Mouse (Mus musculus) heart, embryonic 12.5 days (tissue): ENCODE measurements at regions not wholly inside any gene's neighbourhood (a gene's known extent, or its start where the extent isn't known, plus 50 kb on each side); places are given as distances from the start of the nearest gene placed in this dataset.

Experiments
- ATAC-seq: fragments of 200-750 bp; cut with Nextera tagmentation; 2 replicates; pipeline ENCODE4 v1.8.0; 2017; ENCODE audit warnings: moderate TSS enrichment, moderate library complexity; ENCODE audit not compliant: insufficient number of reproducible peaks, low FRiP score
- H3K27ac ChIP-seq: fragments of 300-500 bp; sonication (generic); 2 replicates; pipeline ENCODE4 v1.5.1; 2016; ENCODE audit warnings: mild to moderate bottlenecking, moderate library complexity; ENCODE audit not compliant: poor library complexity, severe bottlenecking
- H3K27me3 ChIP-seq: fragments of 300-500 bp; sonication (generic); replicated peaks from 2 replicates; pipeline ENCODE4 v1.6.1; 2016; ENCODE audit warnings: mild to moderate bottlenecking, moderate library complexity
- H3K36me3 ChIP-seq: fragments of 300-500 bp; sonication (generic); 2 replicates; pipeline ENCODE4 v1.6.1; 2016; ENCODE audit warnings: mild to moderate bottlenecking, moderate library complexity
- H3K4me1 ChIP-seq: fragments of 300-500 bp; sonication (generic); replicated peaks from 2 replicates; pipeline ENCODE4 v1.6.1; 2016; ENCODE audit warnings: mild to moderate bottlenecking
- H3K4me2 ChIP-seq: fragments of 300-500 bp; sonication (generic); 2 replicates; pipeline ENCODE4 v1.6.1; 2016; ENCODE audit warnings: mild to moderate bottlenecking, moderate library complexity
- H3K4me3 ChIP-seq: fragments of 300-500 bp; sonication (generic); 2 replicates; pipeline ENCODE4 v1.5.1; 2016; ENCODE audit warnings: mild to moderate bottlenecking
- H3K9ac ChIP-seq: fragments of 300-500 bp; sonication (generic); 2 replicates; pipeline ENCODE4 v1.6.1; 2016; ENCODE audit warnings: mild to moderate bottlenecking, moderate library complexity
- H3K9me3 ChIP-seq: fragments of 300-500 bp; sonication (generic); replicated peaks from 2 replicates; pipeline ENCODE4 v1.6.1; 2016; ENCODE audit warnings: mild to moderate bottlenecking, moderate library complexity
- WGBS: fragments of 180-500 bp; shearing (Covaris S2); methylation state at CpG from one replicate; pipeline ENCODE4 v1.1.7; 2016; 5-methylcytosine and 5-hydroxymethylcytosine counted together

DNA sequence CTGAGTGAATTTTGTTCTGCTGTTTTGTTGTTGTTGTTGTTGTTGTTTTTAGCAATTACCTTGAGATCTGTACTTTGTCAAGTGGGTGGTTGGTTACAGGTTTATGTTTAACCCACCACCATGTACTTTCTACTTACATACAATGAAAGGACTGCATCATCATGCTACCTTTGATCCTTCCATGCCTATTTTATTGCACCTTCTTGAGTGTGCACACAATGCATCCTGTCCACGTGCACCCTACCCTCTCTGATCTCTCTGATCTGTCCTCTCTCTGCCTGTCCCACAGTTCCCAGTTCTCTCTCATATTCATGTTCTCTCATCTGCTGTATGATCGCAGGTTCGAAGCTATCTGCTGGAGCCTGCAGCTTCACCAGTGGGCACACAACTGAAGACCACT lies 59.9 kb upstream of the Gas1 start:
- 87% methylated on average over 3 of the region's 3 CpGs for WGBS
- H3K9me3 ChIP-seq, result no peaks in the 10 kb centered on the region; the same call in 1 of the 2 replicates
- peaks cover 4% of the 10 kb centered on the region; the same call in 1 of the 2 replicates for H3K4me1 ChIP-seq
- H3K4me3 ChIP-seq, result no peak overlapping the region
- no peaks in the 10 kb centered on the region for H3K27me3 ChIP-seq
- no peak for ATAC-seq
- H3K9ac ChIP-seq, result no peak overlapping the region
- no peak overlapping the region for H3K27ac ChIP-seq
- no peak overlapping the region for H3K4me2 ChIP-seq
- H3K36me3 ChIP-seq, result no peaks in the 10 kb centered on the region

DNA sequence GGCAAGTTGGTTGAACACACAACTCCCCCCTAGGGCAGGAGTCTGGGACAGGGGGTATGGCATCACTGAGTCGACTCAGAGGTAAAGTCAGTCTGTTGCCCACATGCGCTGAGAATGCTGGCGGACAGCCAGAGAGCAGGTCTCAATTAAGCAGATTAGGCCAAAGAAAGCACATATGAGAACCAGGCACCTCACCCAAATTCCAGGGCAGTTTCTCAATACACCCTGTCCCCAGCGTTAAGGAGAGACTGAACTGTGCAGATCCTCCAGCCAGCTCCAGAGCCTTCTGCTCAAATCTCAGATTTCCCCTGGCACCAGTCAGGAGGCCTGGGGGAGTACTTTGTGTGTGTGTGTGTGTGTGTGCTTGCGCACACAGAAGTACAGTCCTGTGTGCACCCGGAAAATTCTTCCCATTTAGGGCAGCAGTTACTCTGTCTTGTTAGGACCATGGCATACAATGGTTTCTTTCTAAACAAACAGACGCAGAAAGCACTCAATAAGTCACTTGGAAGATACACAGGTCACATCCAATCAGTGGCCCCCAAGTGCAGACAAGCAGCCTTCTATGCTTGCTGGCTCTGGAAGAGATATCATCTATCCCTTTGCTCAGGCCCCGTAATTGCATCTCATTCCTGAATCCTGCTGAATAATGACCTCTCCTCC lies 65.4 kb upstream of the Gas1 start:
- peak overlapping the region; percentile 32; the same call in 1 of the 2 replicates for H3K27ac ChIP-seq
- H3K4me1 ChIP-seq, result peaks cover 12% of the 10 kb centered on the region; the same call in 1 of the 2 replicates
- WGBS, result 43% methylated on average over 8 of the region's 8 CpGs
- no peaks in the 10 kb centered on the region for H3K36me3 ChIP-seq
- no peak overlapping the region for H3K4me2 ChIP-seq
- no peaks in the 10 kb centered on the region for H3K27me3 ChIP-seq
- ATAC-seq, result no peak
- no peaks in the 10 kb centered on the region; the same call in 1 of the 2 replicates for H3K9me3 ChIP-seq
- no peak overlapping the region for H3K9ac ChIP-seq
- no peak overlapping the region for H3K4me3 ChIP-seq

DNA sequence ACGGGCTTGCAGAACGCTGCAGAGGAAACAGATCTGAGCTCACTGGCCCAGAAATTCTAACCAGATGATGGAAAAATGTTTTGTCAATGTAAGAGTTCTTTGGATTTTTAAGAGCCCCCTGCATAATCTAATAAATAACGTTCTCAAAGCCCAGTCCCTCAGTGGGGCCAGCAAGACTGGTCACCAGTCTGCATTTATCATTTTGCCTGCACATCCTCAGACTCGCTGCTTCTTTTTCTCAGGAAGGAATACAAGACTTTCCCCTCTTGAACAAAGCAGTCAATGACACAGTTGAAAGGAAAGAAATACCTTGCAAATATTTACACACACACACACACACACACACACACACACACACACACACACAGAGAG lies 65.9 kb upstream of the Gas1 start:
- no peak overlapping the region for H3K4me2 ChIP-seq

DNA sequence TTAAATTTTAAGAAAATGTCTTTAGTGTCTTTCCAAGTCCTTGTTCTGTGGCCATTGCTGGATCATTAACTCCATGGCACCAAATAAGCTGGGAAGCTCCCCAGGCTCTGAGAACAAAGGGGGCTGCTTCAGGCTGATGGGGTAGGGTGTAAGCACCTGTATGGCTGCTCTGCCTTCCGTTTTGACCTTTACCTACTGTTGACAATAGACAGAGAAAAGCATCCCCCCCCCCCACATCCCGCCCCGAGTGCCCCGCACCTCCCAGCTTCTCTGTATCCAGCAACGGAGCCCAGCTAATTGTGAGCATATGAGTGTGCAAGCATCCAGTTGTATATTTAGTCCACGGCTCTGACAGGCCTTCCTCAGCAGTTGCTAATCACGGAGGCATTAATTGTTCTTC lies 78.0 kb upstream of the Gas1 start:
- Histone ChIP-seq H3K4me2 (no peak overlapping the region), H3K4me3 (no peak overlapping the region), H3K9ac (no peak overlapping the region), H3K36me3 (no peaks in the 10 kb centered on the region), H3K27me3 (no peaks in the 10 kb centered on the region), H3K4me1 (peaks cover 12% of the 10 kb centered on the region), H3K27ac (no peak overlapping the region), H3K9me3 (no peaks in the 10 kb centered on the region)
- no peak for ATAC-seq
- 60% methylated on average over 7 of the region's 7 CpGs for WGBS

More for the DNA sequence above, 65.9 kb upstream of the Gas1 start:
- Histone ChIP-seq H3K9ac (no peak overlapping the region), H3K27ac (peak overlapping the region; percentile 32; the same call in 1 of the 2 replicates), H3K27me3 (no peaks in the 10 kb centered on the region), H3K9me3 (no peaks in the 10 kb centered on the region; the same call in 1 of the 2 replicates), H3K4me1 (peaks cover 12% of the 10 kb centered on the region; the same call in 1 of the 2 replicates), H3K36me3 (no peaks in the 10 kb centered on the region), H3K4me3 (no peak overlapping the region)
- 57% methylated on average over 4 of the region's 4 CpGs for WGBS
- no peak for ATAC-seq

DNA sequence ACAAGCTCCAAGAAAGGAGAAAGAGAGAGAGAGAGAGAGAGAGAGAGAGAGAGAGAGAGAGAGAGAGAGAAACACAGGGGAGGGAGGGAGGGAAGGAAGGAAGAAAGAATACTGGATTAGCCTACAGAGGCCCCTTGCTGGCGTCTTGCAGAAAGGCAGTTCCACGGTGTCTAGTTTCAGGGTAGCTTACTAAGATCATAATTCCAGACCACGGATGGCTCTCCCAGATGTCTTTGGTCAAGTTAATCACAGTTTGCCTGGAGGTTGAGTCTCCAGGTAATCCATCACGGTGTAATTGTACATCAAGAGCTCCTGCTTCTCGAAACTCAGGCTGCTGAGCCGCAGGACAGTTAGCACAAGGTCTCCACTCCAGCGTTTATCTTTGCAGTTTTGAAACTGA lies 78.5 kb upstream of the Gas1 start:
- H3K9ac ChIP-seq, result no peak overlapping the region
- WGBS, result 53% methylated on average over 7 of the region's 7 CpGs
- no peak overlapping the region for H3K4me3 ChIP-seq
- H3K9me3 ChIP-seq, result no peaks in the 10 kb centered on the region
- H3K27ac ChIP-seq, result no peak overlapping the region
- no peak overlapping the region for H3K4me2 ChIP-seq
- H3K36me3 ChIP-seq, result no peaks in the 10 kb centered on the region
- peaks cover 12% of the 10 kb centered on the region for H3K4me1 ChIP-seq
- no peaks in the 10 kb centered on the region for H3K27me3 ChIP-seq
- no peak for ATAC-seq

DNA sequence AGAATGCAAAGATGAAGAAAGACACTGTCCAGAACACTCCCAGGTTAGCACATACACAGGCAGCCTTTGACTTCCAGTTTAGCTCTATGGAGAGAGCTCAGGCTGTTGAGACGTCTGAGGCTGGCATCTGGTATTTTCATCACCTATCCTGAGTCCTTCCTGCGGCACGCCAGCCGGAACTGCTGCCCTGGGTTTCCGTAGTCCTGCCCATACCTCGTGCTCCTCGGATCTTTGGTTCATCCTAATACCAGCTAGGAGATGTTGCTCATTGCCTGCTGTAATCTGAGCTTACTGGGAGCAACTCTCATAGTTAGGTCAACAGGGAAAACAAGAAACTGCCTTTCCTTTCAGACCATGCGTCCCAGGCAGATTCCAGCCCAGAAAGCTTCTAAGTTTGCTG lies 79.8 kb upstream of the Gas1 start:
- no peaks in the 10 kb centered on the region for H3K9me3 ChIP-seq
- WGBS, result 15% methylated on average over 8 of the region's 8 CpGs
- H3K36me3 ChIP-seq, result no peaks in the 10 kb centered on the region
- no peaks in the 10 kb centered on the region for H3K27me3 ChIP-seq
- no peak overlapping the region for H3K4me3 ChIP-seq
- H3K4me1 ChIP-seq, result peaks cover 12% of the 10 kb centered on the region
- H3K9ac ChIP-seq, result no peak overlapping the region
- ATAC-seq, result no peak
- no peak overlapping the region for H3K4me2 ChIP-seq
- no peak overlapping the region for H3K27ac ChIP-seq

DNA sequence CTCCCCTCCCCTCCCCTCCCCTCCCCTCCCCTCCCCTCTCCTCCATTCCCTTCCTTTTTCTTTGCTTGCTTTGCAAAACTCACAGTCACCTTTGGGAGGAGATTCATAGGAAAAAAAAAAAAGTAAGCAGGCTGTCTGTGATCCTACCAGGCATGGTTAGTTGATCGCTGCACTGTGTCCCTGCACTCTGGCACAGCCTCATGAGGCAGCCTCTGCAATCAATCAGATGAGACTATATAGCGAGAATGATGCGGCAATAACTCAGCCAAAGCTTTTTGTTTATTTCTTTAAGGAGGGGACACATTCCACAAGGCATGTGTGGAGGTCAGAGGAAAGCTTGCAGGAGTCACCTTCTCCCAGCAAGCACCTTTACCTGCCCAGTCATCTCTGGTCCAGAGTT lies 80.7 kb upstream of the Gas1 start:
- no peak overlapping the region for H3K27ac ChIP-seq
- ATAC-seq, result no peak

DNA sequence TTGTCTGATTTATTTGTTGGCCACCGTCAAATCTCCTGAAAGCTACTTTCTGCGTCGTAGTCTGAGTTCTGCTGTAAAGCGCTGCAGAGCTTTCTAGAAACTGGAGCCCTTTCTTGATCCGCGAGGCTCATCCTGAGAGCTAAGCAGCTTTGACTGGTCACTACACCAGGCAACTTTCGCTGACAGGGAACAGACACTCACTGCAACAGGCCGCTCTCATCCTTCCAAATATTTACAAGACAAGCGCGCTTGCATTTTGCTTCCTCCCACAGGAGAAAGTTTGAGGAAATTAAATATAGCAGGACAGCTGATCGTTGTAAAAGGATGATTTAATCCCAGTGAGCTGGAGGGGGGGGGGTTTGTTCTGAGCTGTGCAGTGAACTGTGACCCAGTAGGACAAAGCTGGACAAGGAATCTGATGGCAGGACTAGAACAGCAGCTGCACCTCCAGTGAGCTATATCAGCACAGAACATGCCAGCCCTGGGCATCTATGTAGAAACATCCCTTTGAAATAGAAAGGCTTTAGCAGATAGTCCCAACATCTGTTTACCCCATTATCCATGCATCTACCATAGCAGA lies 85.4 kb upstream of the Gas1 start:
- no peak for ATAC-seq
- Histone ChIP-seq H3K4me2 (no peak overlapping the region), H3K4me1 (0 out of 2 replicates have a peak, but pooled peaks cover 2% of the 10 kb centered on the region), H3K9ac (no peak overlapping the region), H3K9me3 (0 out of 2 replicates have a peak, but pooled peaks cover 2% of the 10 kb centered on the region), H3K27ac (no peak overlapping the region), H3K36me3 (no peaks in the 10 kb centered on the region), H3K4me3 (no peak overlapping the region), H3K27me3 (no peaks in the 10 kb centered on the region)
- WGBS, result 76% methylated on average over 11 of the region's 11 CpGs

More for the DNA sequence above, 80.7 kb upstream of the Gas1 start:
- H3K9me3 ChIP-seq, result no peaks in the 10 kb centered on the region
- H3K9ac ChIP-seq, result no peak overlapping the region
- H3K36me3 ChIP-seq, result no peaks in the 10 kb centered on the region
- H3K4me1 ChIP-seq, result peaks cover 12% of the 10 kb centered on the region
- H3K4me3 ChIP-seq, result no peak overlapping the region
- WGBS, result 77% methylated on average over 3 of the region's 3 CpGs
- H3K4me2 ChIP-seq, result no peak overlapping the region
- no peaks in the 10 kb centered on the region for H3K27me3 ChIP-seq

DNA sequence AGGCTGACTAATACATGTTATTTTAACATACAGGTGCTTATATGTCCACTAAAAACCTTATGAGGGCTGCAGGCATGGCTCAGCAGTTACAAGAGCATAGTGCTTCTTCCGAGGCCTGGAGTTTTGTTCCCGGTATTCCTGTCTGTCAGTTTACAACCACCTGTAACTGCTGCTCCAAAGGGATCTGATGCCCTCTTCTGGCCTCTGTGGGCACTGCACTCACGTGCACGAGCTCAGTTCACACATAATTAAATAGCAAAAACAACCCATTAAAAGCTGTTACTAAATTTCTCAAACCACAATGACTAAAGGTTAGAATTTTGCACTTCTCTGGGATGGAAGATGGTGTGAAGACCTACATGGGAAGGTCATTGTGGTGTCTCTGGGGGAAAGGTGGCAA lies 87.3 kb upstream of the Gas1 start:
- Histone ChIP-seq H3K36me3 (no peaks in the 10 kb centered on the region), H3K9ac (no peak overlapping the region), H3K4me2 (no peak overlapping the region), H3K4me3 (no peak overlapping the region), H3K9me3 (0 out of 2 replicates have a peak, but pooled peaks cover 2% of the 10 kb centered on the region), H3K4me1 (peaks cover 6% of the 10 kb centered on the region; the same call in 1 of the 2 replicates), H3K27me3 (no peaks in the 10 kb centered on the region), H3K27ac (no peak overlapping the region)
- no peak for ATAC-seq
- 84% methylated on average over 4 of the region's 4 CpGs for WGBS

DNA sequence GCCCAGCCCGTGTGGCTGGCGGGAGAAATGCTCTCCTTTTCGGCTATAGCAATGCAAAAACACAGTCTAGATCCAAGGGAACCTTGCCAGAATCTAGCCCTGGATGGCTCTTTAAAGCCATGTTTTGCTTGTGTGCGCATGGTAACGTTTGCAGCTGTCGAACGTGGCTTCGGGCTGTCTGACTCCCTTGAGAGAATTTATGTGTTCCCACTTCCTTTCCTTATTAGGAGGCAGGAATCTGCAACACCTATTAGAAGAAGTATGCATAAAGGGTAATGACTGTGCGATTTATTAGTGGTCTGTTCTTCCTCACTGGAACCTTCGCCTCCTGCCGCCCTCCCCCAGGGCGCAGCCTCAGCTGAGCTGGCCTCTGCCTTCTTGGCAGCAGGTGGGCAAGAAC lies 90.4 kb upstream of the Gas1 start:
- no peak for ATAC-seq

DNA sequence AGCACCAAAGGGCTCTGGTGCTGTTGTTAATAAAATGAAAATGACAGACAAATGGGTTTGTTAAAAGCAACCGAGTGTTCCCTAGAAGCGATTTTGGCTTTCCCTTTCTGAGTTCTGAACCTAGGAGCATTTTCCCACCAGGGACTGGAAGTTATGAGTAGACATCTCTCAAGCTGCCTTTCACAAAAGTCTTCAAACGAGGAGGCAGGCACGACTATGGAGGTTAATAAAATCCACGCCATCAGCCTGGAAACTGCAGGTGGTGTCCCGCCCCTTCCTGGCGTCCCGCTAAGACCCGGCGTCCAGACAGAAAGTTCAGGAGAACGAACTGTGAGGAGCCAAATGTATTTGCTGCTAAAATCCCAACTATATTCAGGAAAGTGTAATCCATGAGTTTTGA lies 91.1 kb upstream of the Gas1 start:
- H3K27ac ChIP-seq, result no peak overlapping the region
- 87% methylated on average over 11 of the region's 11 CpGs for WGBS
- peaks cover 6% of the 10 kb centered on the region; the same call in 1 of the 2 replicates for H3K4me1 ChIP-seq
- H3K9me3 ChIP-seq, result 0 out of 2 replicates have a peak, but pooled peaks cover 2% of the 10 kb centered on the region
- H3K4me2 ChIP-seq, result no peak overlapping the region
- H3K36me3 ChIP-seq, result no peaks in the 10 kb centered on the region
- H3K4me3 ChIP-seq, result no peak overlapping the region
- no peak overlapping the region for H3K9ac ChIP-seq
- H3K27me3 ChIP-seq, result no peaks in the 10 kb centered on the region
- no peak for ATAC-seq

More for the DNA sequence above, 90.4 kb upstream of the Gas1 start:
- Histone ChIP-seq H3K9me3 (0 out of 2 replicates have a peak, but pooled peaks cover 2% of the 10 kb centered on the region), H3K36me3 (no peaks in the 10 kb centered on the region), H3K27me3 (no peaks in the 10 kb centered on the region), H3K4me1 (peaks cover 6% of the 10 kb centered on the region; the same call in 1 of the 2 replicates), H3K4me2 (no peak overlapping the region), H3K4me3 (no peak overlapping the region), H3K9ac (no peak overlapping the region), H3K27ac (no peak overlapping the region)
- 34% methylated on average over 12 of the region's 12 CpGs for WGBS
